Mouse (Mus musculus): ENCODE results near the gene Hp.

DNA sequence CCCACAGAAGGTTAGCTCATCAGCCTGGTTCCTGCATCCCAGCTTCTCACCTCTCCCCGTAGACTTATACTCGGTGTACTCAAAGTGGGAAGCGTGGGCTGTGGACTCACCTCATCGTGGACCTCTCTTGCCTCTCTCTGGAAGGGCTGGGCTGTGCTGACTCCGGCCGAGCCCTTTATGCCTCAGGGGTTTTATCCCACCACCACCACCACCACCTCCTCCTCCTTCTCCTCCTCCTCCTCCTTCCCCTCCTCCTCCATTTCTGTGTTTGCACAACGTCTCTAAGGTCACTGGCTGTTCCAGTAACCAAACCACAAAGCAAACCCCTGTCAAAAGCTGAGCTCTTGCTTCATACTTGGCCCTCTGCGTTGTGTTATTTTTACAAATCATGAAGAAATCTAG lies at the start of gene Hp:
- TF ChIP-seq POLR2A (IDR thresholded peaks at IDR 0.05; ENCODE audit: low read depth, low read length), result no peak
- no peak for TF ChIP-seq CTCF (IDR thresholded peaks at IDR 0.05; ENCODE audit: extremely low read depth, insufficient read depth, insufficient read length, insufficient replicate concordance)
